Mouse (Mus musculus): Measurements from ENCODE around the gene Gm5624.
"Not testable (repeated sequence)": the region's sequence is repeated elsewhere in the genome, so short reads cannot be mapped to it uniquely, and the experiment has no call there.

GRCm38 (mm10) chr14:44627737-44628136, at the start of gene Gm5624:
- TF ChIP-seq CTCF (IDR thresholded peaks at IDR 0.05; ENCODE audit: borderline replicate concordance, control insufficient read depth, extremely low read depth, insufficient read depth, low read length, poor library complexity); POLR2A (IDR thresholded peaks at IDR 0.05; ENCODE audit: control insufficient read depth, extremely low read depth, insufficient read depth, low read length, poor library complexity): not testable (repeated sequence)
